Mouse (Mus musculus) liver, adult 2 months (tissue): ENCODE data around the gene Rab11fip2. TPM values are rescaled to one million over a fixed set of nuclear protein-coding genes. Genes with fewer than 3 reads are reported as not detected.
A peak's percentile ranks its signal among the peaks of the same experiment; 100 is the strongest.

Source experiments
- DNase-seq: peaks from one replicate; pipeline ENCODE4 v3.0.0-alpha.2; 2011; ENCODE audit warnings: low read depth, low spot score; ENCODE audit errors: extremely low read depth
- H3K27ac ChIP-seq: fragments of 200-500 bp; replicated peaks from 2 replicates; pipeline ENCODE4 v1.5.1; 2012; ENCODE audit warnings: low read depth, mild to moderate bottlenecking, control low read depth, inconsistent platforms, low read length; ENCODE audit not compliant: insufficient read depth
- H3K27me3 ChIP-seq: fragments of 200-500 bp; 2 replicates; pipeline ENCODE4 v1.6.1; 2012; ENCODE audit warnings: mild to moderate bottlenecking, moderate library complexity, low read length, inconsistent platforms; ENCODE audit not compliant: control insufficient read depth, insufficient read depth
- H3K36me3 ChIP-seq: fragments of 200-500 bp; 2 replicates; pipeline ENCODE4 v1.6.1; 2012; ENCODE audit warnings: low read length, inconsistent platforms; ENCODE audit not compliant: control insufficient read depth, insufficient read depth
- H3K4me1 ChIP-seq: fragments of 200-500 bp; 2 replicates; pipeline ENCODE4 v1.6.1; 2011; ENCODE audit warnings: low read length; ENCODE audit not compliant: control insufficient read depth, insufficient read depth
- H3K4me3 ChIP-seq: fragments of 200-500 bp; 2 replicates; pipeline ENCODE4 v1.5.1; 2011; ENCODE audit warnings: low read depth, mild to moderate bottlenecking, control low read depth, low read length, moderate library complexity; ENCODE audit not compliant: insufficient read depth
- H3K79me2 ChIP-seq: fragments of 200-500 bp; 2 replicates; pipeline ENCODE4 v1.6.1; 2012; ENCODE audit warnings: inconsistent platforms, mild to moderate bottlenecking, low read length, moderate library complexity; ENCODE audit not compliant: control insufficient read depth, insufficient read depth
- H3K9ac ChIP-seq: fragments of 200-500 bp; 2 replicates; pipeline ENCODE4 v1.6.1; 2012; ENCODE audit warnings: low read depth, mild to moderate bottlenecking, control low read depth, inconsistent platforms, low read length
- CTCF ChIP-seq: fragments of 200-500 bp; IDR thresholded peaks from 2 replicates; pipeline ENCODE4 v1.5.1; 2011; ENCODE audit warnings: low read depth, low read length, control low read depth
- POLR2A ChIP-seq: fragments of 200-500 bp; IDR thresholded peaks from 2 replicates; pipeline ENCODE4 v1.6.1; 2011; ENCODE audit warnings: low read length, control low read depth; ENCODE audit not compliant: insufficient read depth; ENCODE audit errors: extremely low read depth
- WGBS: fragments of 180-500 bp; shearing (Covaris S2); methylation state at CpG from one replicate; pipeline ENCODE4 v1.1.7; 2018; 5-methylcytosine and 5-hydroxymethylcytosine counted together
- polyA plus RNA-seq: library from polyadenylated mRNA; depleted of rRNA; stranded (reverse); fragments of >200 nt; gene quantifications from 2 replicates; pipeline ENCODE4 v1.2.3, GENCODE M21; 2012
- total RNA-seq: library from RNA; depleted of rRNA; stranded (reverse); fragments of >200 nt; gene quantifications from 2 replicates; pipeline ENCODE4 v1.2.3, GENCODE M21; 2014

Rab11fip2 gene
- total and polyA plus RNA-seq, 2 experiments, result 1.1 to 9.5 TPM

DNA sequence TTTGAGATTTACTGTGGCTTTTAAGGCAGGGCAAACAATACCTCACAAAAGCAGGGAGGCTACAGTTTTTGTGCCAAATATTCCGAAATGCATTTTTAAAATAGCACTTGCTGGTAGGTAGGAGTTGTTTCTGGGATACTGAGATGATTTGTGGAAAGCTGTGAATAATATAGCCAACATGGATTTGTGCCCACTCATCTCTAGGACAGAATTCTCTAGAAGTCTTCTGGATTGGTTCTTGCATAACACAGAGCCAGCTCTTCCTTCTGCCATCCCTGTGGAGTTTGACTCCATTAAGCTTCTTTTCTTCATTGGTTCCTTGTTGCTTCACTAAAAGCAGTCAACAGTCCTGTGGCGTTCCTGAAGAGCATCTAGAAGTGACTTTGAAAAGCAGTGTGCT, 58.2 kb downstream of the Rab11fip2 start:
- 86% methylated on average over 2 of the region's 2 CpGs for WGBS
- Histone ChIP-seq H3K4me3 (no peak overlapping the region), H3K27me3 (no peaks in the 10 kb centered on the region)

GRCm38 (mm10) chr19:59877238-59877637, 66.2 kb downstream of the Rab11fip2 start:
- Histone ChIP-seq H3K27ac (no peak overlapping the region), H3K79me2 (no peaks in the 10 kb centered on the region), H3K9ac (no peak overlapping the region), H3K36me3 (no peaks in the 10 kb centered on the region), H3K4me3 (no peak overlapping the region), H3K27me3 (no peaks in the 10 kb centered on the region), H3K4me1 (no peaks in the 10 kb centered on the region)
- DNase-seq, result no peak
- TF ChIP-seq POLR2A (no peak), CTCF (no peak)
- 95% methylated on average over 2 of the region's 2 CpGs for WGBS

More for the DNA sequence above, 58.2 kb downstream of the Rab11fip2 start:
- H3K4me1 ChIP-seq, result no peaks in the 10 kb centered on the region
- no peaks in the 10 kb centered on the region for H3K79me2 ChIP-seq
- H3K36me3 ChIP-seq, result no peaks in the 10 kb centered on the region
- H3K9ac ChIP-seq, result no peak overlapping the region
- DNase-seq, result no peak
- no peak overlapping the region for H3K27ac ChIP-seq
- TF ChIP-seq POLR2A, result no peak
- no peak for TF ChIP-seq CTCF

DNA sequence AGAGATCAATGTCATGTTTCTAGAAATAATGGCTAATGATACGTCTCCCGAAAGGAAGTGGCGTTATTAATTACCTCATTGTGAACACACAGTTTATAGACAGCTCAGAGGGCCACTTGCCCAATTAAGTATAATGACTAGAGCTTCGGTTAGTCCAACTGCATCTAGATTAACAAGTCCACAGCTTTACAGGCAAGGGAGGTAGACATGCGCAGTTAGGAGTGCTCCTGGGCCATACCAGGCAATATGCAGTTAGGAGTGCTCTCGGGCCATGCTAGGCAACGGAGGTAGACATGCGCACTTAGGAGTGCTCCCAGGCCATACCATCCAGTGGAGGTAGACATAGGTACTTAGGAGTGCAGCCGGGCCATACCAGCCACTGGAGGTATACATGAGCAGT, 76.8 kb downstream of the Rab11fip2 start:
- TF ChIP-seq POLR2A (no peak), CTCF (no peak)
- no peak for DNase-seq
- no peak overlapping the region for H3K27ac ChIP-seq
- no peaks in the 10 kb centered on the region for H3K79me2 ChIP-seq
- no peaks in the 10 kb centered on the region for H3K4me1 ChIP-seq
- H3K36me3 ChIP-seq, result no peaks in the 10 kb centered on the region
- WGBS, result 90% methylated on average over 9 of the region's 9 CpGs
- H3K9ac ChIP-seq, result no peak overlapping the region
- no peaks in the 10 kb centered on the region for H3K27me3 ChIP-seq
- no peak overlapping the region for H3K4me3 ChIP-seq

DNA sequence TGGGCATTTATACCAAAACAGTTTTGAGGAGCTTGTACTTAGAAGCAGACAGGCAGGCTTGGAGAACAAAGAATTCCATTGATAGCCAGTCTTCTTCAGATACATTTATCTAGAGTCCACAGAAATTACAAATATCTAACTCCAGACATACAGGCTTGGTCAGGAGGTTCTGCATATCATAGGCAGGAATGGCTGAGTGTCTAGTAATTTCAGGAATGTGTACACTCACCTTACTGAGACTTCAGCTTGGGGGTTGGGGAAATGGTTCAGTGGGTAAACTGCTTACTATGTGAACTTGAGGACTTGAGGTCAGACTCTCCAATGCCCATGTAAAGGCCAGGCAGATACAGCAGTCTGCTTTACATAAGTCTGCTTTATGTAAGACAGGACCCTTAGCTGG, 81.0 kb downstream of the Rab11fip2 start:
- no peak for DNase-seq
- H3K27ac ChIP-seq, result no peak overlapping the region
- TF ChIP-seq CTCF (no peak), POLR2A (no peak)
- no peaks in the 10 kb centered on the region for H3K36me3 ChIP-seq
- H3K4me1 ChIP-seq, result no peaks in the 10 kb centered on the region
- no peaks in the 10 kb centered on the region for H3K27me3 ChIP-seq
- H3K79me2 ChIP-seq, result no peaks in the 10 kb centered on the region
- no peak overlapping the region for H3K4me3 ChIP-seq
- no peak overlapping the region for H3K9ac ChIP-seq

DNA sequence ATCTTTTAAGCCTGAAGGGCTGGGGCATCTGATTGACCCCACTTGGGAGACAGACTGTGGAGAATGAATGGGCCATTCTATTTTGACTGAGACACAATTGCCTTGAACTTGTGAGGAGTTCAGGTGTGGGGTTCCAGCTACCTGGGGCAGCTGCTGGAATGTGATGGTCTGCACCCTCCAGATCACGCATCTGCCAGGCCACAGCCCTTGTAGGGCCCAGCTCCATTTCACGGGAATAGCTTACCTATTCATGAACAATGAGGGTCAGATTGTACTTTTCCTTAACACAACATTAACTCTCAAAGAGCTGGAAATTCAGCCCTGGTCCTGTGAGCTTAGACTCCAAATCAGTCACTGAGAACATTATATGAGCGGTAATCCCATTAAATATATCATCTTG, 82.7 kb downstream of the Rab11fip2 start:
- Histone ChIP-seq H3K4me3 (no peak overlapping the region), H3K27ac (no peak overlapping the region), H3K79me2 (no peaks in the 10 kb centered on the region), H3K27me3 (no peaks in the 10 kb centered on the region), H3K9ac (no peak overlapping the region), H3K4me1 (no peaks in the 10 kb centered on the region), H3K36me3 (no peaks in the 10 kb centered on the region)
- TF ChIP-seq POLR2A (no peak), CTCF (no peak)
- no peak for DNase-seq
- 83% methylated on average over 3 of the region's 3 CpGs for WGBS

DNA sequence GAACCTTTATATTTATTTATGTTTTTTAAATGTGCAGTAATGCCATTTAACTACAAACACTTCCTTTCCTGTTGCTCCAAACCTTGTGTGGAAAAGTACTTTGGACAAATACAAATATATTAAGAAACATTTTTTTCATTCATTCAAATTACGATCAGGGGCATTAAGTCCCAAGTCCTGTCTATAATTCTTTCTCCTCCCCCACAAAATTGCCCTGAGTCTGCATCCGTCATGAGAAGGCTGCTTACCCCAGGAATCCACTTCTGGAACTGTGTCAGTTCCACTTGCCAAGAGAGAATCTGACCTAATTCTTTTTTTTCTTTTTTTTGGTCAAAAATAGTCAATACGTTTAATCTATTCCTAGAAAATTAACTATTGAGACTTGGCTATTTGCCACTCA, 90.4 kb downstream of the Rab11fip2 start:
- Histone ChIP-seq H3K27ac (no peak overlapping the region), H3K4me1 (no peaks in the 10 kb centered on the region), H3K27me3 (no peaks in the 10 kb centered on the region), H3K4me3 (no peak overlapping the region), H3K36me3 (no peaks in the 10 kb centered on the region), H3K79me2 (no peaks in the 10 kb centered on the region), H3K9ac (no peak overlapping the region)
- DNase-seq, result peak; percentile 1
- TF ChIP-seq POLR2A, result no peak
- TF ChIP-seq CTCF, result no peak
- 30% methylated on average over 3 of the region's 3 CpGs for WGBS
